Mouse (Mus musculus) liver, adult 2 months (tissue): Measurements from ENCODE around the gene Atp2c1. TPM values are rescaled to one million over a fixed set of nuclear protein-coding genes. Genes with fewer than 3 reads are reported as not detected.

Experiments used
- DNase-seq: peaks from one replicate; pipeline ENCODE4 v3.0.0-alpha.2; 2011; ENCODE audit warnings: low read depth, low spot score; ENCODE audit errors: extremely low read depth
- H3K27ac ChIP-seq: fragments of 200-500 bp; replicated peaks from 2 replicates; pipeline ENCODE4 v1.5.1; 2012; ENCODE audit warnings: low read depth, mild to moderate bottlenecking, control low read depth, inconsistent platforms, low read length; ENCODE audit not compliant: insufficient read depth
- H3K27me3 ChIP-seq: fragments of 200-500 bp; 2 replicates; pipeline ENCODE4 v1.6.1; 2012; ENCODE audit warnings: mild to moderate bottlenecking, moderate library complexity, low read length, inconsistent platforms; ENCODE audit not compliant: control insufficient read depth, insufficient read depth
- H3K36me3 ChIP-seq: fragments of 200-500 bp; 2 replicates; pipeline ENCODE4 v1.6.1; 2012; ENCODE audit warnings: low read length, inconsistent platforms; ENCODE audit not compliant: control insufficient read depth, insufficient read depth
- H3K4me1 ChIP-seq: fragments of 200-500 bp; 2 replicates; pipeline ENCODE4 v1.6.1; 2011; ENCODE audit warnings: low read length; ENCODE audit not compliant: control insufficient read depth, insufficient read depth
- H3K4me3 ChIP-seq: fragments of 200-500 bp; 2 replicates; pipeline ENCODE4 v1.5.1; 2011; ENCODE audit warnings: low read depth, mild to moderate bottlenecking, control low read depth, low read length, moderate library complexity; ENCODE audit not compliant: insufficient read depth
- H3K79me2 ChIP-seq: fragments of 200-500 bp; 2 replicates; pipeline ENCODE4 v1.6.1; 2012; ENCODE audit warnings: inconsistent platforms, mild to moderate bottlenecking, low read length, moderate library complexity; ENCODE audit not compliant: control insufficient read depth, insufficient read depth
- H3K9ac ChIP-seq: fragments of 200-500 bp; 2 replicates; pipeline ENCODE4 v1.6.1; 2012; ENCODE audit warnings: low read depth, mild to moderate bottlenecking, control low read depth, inconsistent platforms, low read length
- CTCF ChIP-seq: fragments of 200-500 bp; IDR thresholded peaks from 2 replicates; pipeline ENCODE4 v1.5.1; 2011; ENCODE audit warnings: low read depth, low read length, control low read depth
- POLR2A ChIP-seq: fragments of 200-500 bp; IDR thresholded peaks from 2 replicates; pipeline ENCODE4 v1.6.1; 2011; ENCODE audit warnings: low read length, control low read depth; ENCODE audit not compliant: insufficient read depth; ENCODE audit errors: extremely low read depth
- WGBS: fragments of 180-500 bp; shearing (Covaris S2); methylation state at CpG from one replicate; pipeline ENCODE4 v1.1.7; 2018; 5-methylcytosine and 5-hydroxymethylcytosine counted together
- polyA plus RNA-seq: library from polyadenylated mRNA; depleted of rRNA; stranded (reverse); fragments of >200 nt; gene quantifications from 2 replicates; pipeline ENCODE4 v1.2.3, GENCODE M21; 2012
- total RNA-seq: library from RNA; depleted of rRNA; stranded (reverse); fragments of >200 nt; gene quantifications from 2 replicates; pipeline ENCODE4 v1.2.3, GENCODE M21; 2014

Atp2c1 gene
- total and polyA plus RNA-seq, 2 experiments: 20.8 to 50.0 TPM

DNA sequence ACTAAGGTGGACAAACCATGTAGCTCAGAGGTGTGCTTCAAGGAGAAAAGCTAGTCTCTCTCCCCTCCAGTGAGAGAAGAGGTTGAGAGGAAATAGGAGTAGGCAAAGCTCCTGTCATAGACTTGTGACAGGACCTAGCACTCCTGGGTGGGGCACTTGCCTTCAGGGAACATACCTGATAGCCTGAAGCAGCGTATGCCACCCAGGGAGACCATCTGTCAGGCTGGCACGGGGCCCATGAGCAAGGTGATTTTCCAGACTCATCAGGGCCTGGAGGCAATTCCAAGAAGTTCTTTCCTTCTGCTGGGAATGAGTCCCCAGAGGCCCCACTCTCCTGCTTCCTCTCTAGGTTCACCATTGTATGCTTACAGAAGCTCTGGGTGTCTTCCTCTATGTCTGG lies 4.1 kb downstream of the Atp2c1 start:
- Histone ChIP-seq H3K4me1 (no peaks in the 10 kb centered on the region), H3K36me3 (no peaks in the 10 kb centered on the region), H3K79me2 (no peaks in the 10 kb centered on the region), H3K4me3 (no peak overlapping the region), H3K27ac (no peak overlapping the region), H3K27me3 (no peaks in the 10 kb centered on the region), H3K9ac (no peak overlapping the region)
- no peak for TF ChIP-seq POLR2A
- TF ChIP-seq CTCF: no peak
- WGBS: 78% methylated on average over 2 of the region's 2 CpGs
- DNase-seq: no peak

DNA sequence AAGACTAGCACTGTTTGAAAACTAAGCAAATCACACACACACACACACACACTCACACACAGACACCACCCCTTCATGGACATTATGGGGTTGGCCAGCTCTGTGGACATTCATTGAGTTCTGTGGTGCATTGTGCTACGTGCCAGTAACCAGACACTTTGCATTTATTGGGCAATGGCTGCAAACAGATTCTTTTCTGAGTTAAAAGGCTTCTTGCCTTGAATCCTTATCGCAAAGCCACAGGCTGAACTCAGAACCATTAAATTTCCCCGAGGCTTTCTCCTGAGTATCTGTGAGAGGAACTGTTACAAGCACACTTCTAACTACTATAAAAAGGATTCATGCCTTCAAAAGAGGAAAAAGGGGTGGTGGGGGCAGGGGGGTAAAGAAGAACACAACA lies 5.1 kb downstream of the Atp2c1 start:
- H3K9ac ChIP-seq: no peak overlapping the region
- DNase-seq: no peak

DNA sequence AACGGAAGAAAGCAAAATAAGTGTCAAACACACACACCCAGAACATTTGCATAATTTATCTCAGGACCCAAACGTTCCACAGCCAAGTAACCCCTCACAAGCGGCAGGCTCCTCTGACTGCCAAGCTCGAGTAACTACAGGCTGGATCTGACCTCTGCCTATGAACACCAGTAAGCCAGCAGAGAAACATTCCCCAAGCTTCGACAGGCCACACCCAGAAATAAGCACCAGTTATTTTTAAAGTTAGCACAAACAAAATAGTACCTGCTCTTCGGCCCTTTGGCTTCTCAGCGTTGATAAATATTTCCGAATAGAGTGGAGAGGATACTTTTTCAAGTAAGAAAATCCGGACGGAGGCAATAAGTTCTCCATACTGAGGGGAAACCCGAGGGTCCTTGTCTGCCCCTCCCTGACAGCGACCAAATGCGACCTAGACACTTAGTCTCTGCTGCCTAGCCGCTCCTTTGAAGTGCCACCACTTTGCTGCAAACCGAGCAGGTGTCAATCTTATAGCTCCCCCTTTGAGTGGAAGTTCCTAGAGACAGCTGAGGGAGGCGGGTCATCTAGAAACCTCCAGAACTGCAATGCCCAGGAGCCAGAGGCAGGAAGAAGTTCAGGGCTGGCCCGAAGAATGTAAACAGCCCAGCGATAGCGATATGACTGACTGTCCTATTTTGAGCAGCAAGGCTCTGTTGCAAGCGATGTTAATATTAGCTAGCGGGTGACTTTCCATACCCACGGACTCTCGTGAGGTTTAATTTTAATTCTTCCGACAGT lies 6.2 kb downstream of the Atp2c1 start:
- Histone ChIP-seq H3K9ac (no peak overlapping the region), H3K4me3 (peak overlapping the region; percentile 13; the same call in 1 of the 2 replicates), H3K4me1 (no peaks in the 10 kb centered on the region), H3K27ac (no peak overlapping the region), H3K36me3 (no peaks in the 10 kb centered on the region), H3K27me3 (no peaks in the 10 kb centered on the region), H3K79me2 (no peaks in the 10 kb centered on the region)
- peak; percentile 44 for DNase-seq
- TF ChIP-seq CTCF (no peak), POLR2A (no peak)
- 17% methylated on average over 24 of the region's 24 CpGs for WGBS

More for the DNA sequence above, 5.1 kb downstream of the Atp2c1 start:
- 34% methylated on average over 3 of the region's 3 CpGs for WGBS
- TF ChIP-seq POLR2A (no peak), CTCF (no peak)
- Histone ChIP-seq H3K27me3 (no peaks in the 10 kb centered on the region), H3K27ac (no peak overlapping the region), H3K4me3 (no peak overlapping the region), H3K4me1 (no peaks in the 10 kb centered on the region), H3K79me2 (no peaks in the 10 kb centered on the region), H3K36me3 (no peaks in the 10 kb centered on the region)

DNA sequence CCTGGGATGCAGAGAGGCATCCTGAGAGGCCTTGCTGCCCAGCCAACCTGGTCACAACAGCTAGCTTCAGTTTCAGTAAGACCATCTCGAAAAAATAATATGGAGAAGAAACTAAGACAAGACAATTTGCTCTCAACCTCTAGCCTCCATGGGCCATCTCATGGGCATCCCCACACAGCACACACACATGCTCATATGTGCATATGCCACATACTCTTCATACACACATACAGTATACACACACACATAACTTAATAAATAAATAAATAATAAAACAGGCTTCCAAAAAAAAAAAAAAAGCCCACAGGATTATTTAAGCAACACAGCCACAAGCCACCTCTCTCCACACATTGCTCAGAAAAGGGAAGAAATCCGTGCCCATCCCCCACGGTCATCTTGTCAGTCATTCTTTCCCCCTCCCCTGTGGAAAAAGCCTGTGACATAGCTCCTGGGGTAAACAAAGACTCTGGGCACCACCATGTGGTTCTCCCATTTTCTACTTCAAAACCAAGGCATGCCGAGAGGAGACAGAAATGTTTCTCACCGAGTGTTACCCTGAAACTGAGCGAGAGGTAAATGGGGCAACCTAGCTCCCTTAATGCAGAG lies 7.7 kb downstream of the Atp2c1 start:
- Histone ChIP-seq H3K4me1 (no peaks in the 10 kb centered on the region), H3K9ac (no peak overlapping the region), H3K4me3 (no peak overlapping the region), H3K27ac (no peak overlapping the region), H3K79me2 (no peaks in the 10 kb centered on the region), H3K36me3 (no peaks in the 10 kb centered on the region), H3K27me3 (no peaks in the 10 kb centered on the region)
- no peak for TF ChIP-seq POLR2A
- TF ChIP-seq CTCF: no peak
- DNase-seq: no peak
- WGBS: 70% methylated on average over 6 of the region's 6 CpGs

DNA sequence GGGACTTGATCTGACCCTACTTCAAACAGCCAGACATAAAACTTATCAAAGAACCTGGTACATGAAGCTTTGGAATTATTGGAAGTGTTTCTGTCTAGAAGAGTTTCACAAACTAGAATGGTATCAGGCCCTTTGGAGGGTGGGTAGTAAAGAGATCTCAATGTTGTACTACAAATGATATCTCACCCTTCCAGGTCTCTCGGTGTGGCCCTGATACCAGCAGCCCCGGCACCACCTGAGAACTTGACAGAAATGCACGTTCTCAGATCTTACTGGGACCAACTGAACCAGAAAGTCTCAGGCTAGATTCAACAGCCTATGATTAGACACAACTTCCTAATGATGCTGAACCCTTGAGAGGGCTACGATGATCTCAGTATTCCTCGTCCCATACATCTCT lies 23.4 kb downstream of the Atp2c1 start:
- Histone ChIP-seq H3K79me2 (no peaks in the 10 kb centered on the region), H3K4me3 (no peak overlapping the region), H3K4me1 (no peaks in the 10 kb centered on the region), H3K9ac (no peak overlapping the region), H3K27ac (no peak overlapping the region), H3K27me3 (no peaks in the 10 kb centered on the region), H3K36me3 (no peaks in the 10 kb centered on the region)
- DNase-seq: no peak
- 93% methylated on average over 5 of the region's 5 CpGs for WGBS
- TF ChIP-seq CTCF: no peak
- TF ChIP-seq POLR2A: no peak

DNA sequence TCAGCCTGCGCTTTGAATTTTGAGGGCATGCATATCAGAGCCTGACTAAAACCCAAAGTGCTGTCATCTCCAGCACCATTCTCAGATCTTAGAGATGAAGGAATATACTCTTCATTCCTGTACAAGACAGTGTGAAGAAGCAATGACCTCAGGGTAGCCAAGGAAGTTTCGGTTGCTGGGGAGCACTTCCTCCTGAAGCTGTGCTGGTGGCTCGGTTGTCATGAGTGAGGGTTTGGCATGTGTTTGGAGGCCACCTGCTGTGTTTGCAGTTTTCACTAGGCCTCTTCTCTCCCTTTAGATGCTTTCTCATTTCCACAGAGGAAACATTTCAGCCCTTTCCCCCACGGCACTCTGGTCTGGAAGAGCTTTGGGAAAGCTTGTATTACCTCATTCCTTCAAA lies 24.7 kb downstream of the Atp2c1 start:
- H3K27ac ChIP-seq: no peak overlapping the region
- H3K27me3 ChIP-seq: no peaks in the 10 kb centered on the region
- TF ChIP-seq POLR2A (no peak), CTCF (no peak)
- no peaks in the 10 kb centered on the region for H3K79me2 ChIP-seq
- 70% methylated on average over 4 of the region's 4 CpGs for WGBS
- DNase-seq: peak; percentile 21
- no peak overlapping the region for H3K9ac ChIP-seq
- no peaks in the 10 kb centered on the region for H3K36me3 ChIP-seq
- H3K4me1 ChIP-seq: no peaks in the 10 kb centered on the region
- H3K4me3 ChIP-seq: no peak overlapping the region
